Comparison of ENCODE assay signal across 17 mouse cellular contexts in the genomic region with DNA sequence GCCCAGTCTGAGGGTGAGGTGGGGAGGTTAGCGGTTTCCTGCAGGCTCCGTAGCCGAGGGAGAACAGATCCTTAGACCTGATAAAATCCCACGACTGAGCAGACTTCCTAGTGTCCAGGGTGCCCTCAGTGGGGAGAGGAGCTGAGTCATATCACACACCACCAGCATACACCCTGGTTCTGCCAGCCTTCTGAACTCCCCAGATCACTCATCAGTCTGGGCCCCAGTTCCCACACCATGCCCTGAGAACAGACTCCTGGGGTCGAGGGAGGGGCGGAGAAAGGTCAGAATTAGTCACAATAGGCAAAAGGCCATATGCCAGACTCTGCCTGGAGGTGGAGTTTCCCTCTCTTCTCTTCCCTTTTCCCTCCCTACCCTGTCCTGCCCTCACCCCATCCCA. TPM values are rescaled to one million over a fixed set of nuclear protein-coding genes. Genes with fewer than 3 reads are reported as not detected.
A peak's percentile ranks its signal among the peaks of the same experiment; 100 is the strongest.
DNase-seq lines count a peak whose midpoint lies in the region; ATAC-seq lines count a peak whose summit lies in the region.
"Had no signal": no experiment of that assay in that cellular context is flagged by ENCODE, and none has a peak within 500 bp of the region (broad histone marks: within the 10 kb centered on the region; RNA-seq: fewer than 3 reads in every experiment).

No protein-coding gene starts in this region.

- peak; percentile 51; the same call in 1 of the 2 replicates for ATAC-seq in hindbrain, embryonic 11.5 days (ENCODE audit: low FRiP score)
- ATAC-seq in hindbrain, embryonic 14.5 days (ENCODE audit: low FRiP score) = no peak
- peak; percentile 71 for ATAC-seq in common myeloid progenitor, adult 5-6 weeks (replicated peaks; ENCODE audit: low read depth, poor library complexity, severe bottlenecking)
- peak; percentile 27; the same call in 1 of the 2 replicates for ATAC-seq in stomach, embryonic 15.5 days (ENCODE audit: insufficient read depth, low FRiP score, low read depth)
- ATAC-seq: intestine, embryonic 15.5 days had no signal

- H3K27ac ChIP-seq in hindbrain, embryonic 11.5 days (ENCODE audit: low read depth, low read length) = no peak overlapping the region
- no peak overlapping the region for H3K27ac ChIP-seq in hindbrain, embryonic 14.5 days
- H3K27ac ChIP-seq in stomach, embryonic 15.5 days = no peak overlapping the region
- H3K27ac ChIP-seq: intestine, embryonic 15.5 days; kidney, postnatal 0 days; limb, embryonic 15.5 days had no signal

- H3K4me1 ChIP-seq in hindbrain, embryonic 11.5 days (replicated peaks; ENCODE audit: control insufficient read depth, insufficient read depth, low read length) = peaks cover 8% of the 10 kb centered on the region
- H3K4me1 ChIP-seq in hindbrain, embryonic 14.5 days (replicated peaks; ENCODE audit: control insufficient read depth, insufficient read depth, low read length) = peaks cover 10% of the 10 kb centered on the region; the same call in 1 of the 2 replicates
- H3K4me1 ChIP-seq in stomach, embryonic 15.5 days = peaks cover 8% of the 10 kb centered on the region

- no peaks in the 10 kb centered on the region for H3K9me3 ChIP-seq in hindbrain, embryonic 11.5 days (ENCODE audit: control insufficient read depth, low read length)
- no peaks in the 10 kb centered on the region for H3K9me3 ChIP-seq in hindbrain, embryonic 14.5 days (ENCODE audit: control insufficient read depth, low read length)
- H3K9me3 ChIP-seq in stomach, embryonic 15.5 days = no peaks in the 10 kb centered on the region
- H3K9me3 ChIP-seq: intestine, embryonic 15.5 days; limb, embryonic 15.5 days had no signal

- H3K9ac ChIP-seq in hindbrain, embryonic 11.5 days (ENCODE audit: low read depth, low read length) = no peak overlapping the region
- no peak overlapping the region for H3K9ac ChIP-seq in hindbrain, embryonic 14.5 days
- no peak overlapping the region for H3K9ac ChIP-seq in stomach, embryonic 15.5 days
- H3K9ac ChIP-seq: intestine, embryonic 15.5 days; limb, embryonic 15.5 days; lung, embryonic 14.5 days had no signal

- H3K27me3 ChIP-seq in hindbrain, embryonic 11.5 days (ENCODE audit: control insufficient read depth, insufficient read depth, low read length) = peaks cover 23% of the 10 kb centered on the region
- H3K27me3 ChIP-seq in hindbrain, embryonic 14.5 days (ENCODE audit: control insufficient read depth, insufficient read depth, low read length) = peaks cover 28% of the 10 kb centered on the region
- H3K27me3 ChIP-seq in stomach, embryonic 15.5 days (replicated peaks) = peaks cover 31% of the 10 kb centered on the region

- WGBS in hindbrain, embryonic 11.5 days = 42% methylated on average over 6 of the region's 6 CpGs
- WGBS in hindbrain, embryonic 14.5 days = 34% methylated on average over 6 of the region's 6 CpGs
- WGBS in stomach, embryonic 15.5 days = 32% methylated on average over 6 of the region's 6 CpGs

- DNase-seq in hindbrain, embryonic 11.5 days (ENCODE audit: low spot score) = no peak
- DNase-seq in hindbrain, embryonic 14.5 days (ENCODE audit: low spot score) = no peak
- peak; percentile 63 for DNase-seq in CD4-positive, CD25-positive, alpha-beta regulatory T cell, adult 2 months (ENCODE audit: low read depth, low spot score)
- DNase-seq in lung, postnatal 36 days = no peak
- no peak for DNase-seq in thymus, postnatal 14 days
- DNase-seq: adrenal gland, postnatal 36 days; lung, embryonic 14.5 days; right cerebral cortex, postnatal 4 days had no signal

- H3K4me2 ChIP-seq in hindbrain, embryonic 11.5 days (replicated peaks; ENCODE audit: low read depth, low read length) = no peak overlapping the region
- no peak overlapping the region for H3K4me2 ChIP-seq in hindbrain, embryonic 14.5 days (replicated peaks)
- no peak overlapping the region for H3K4me2 ChIP-seq in stomach, embryonic 15.5 days
- H3K4me2 ChIP-seq: intestine, embryonic 15.5 days; limb, embryonic 15.5 days; lung, embryonic 14.5 days had no signal

- H3K4me3 ChIP-seq in hindbrain, embryonic 11.5 days (ENCODE audit: low read depth, low read length) = no peak overlapping the region
- H3K4me3 ChIP-seq in hindbrain, embryonic 14.5 days (replicated peaks; ENCODE audit: low read length) = no peak overlapping the region
- no peak overlapping the region for H3K4me3 ChIP-seq in stomach, embryonic 15.5 days (replicated peaks)
- H3K4me3 ChIP-seq: erythroblast, embryonic 14.5 days; intestine, embryonic 15.5 days; limb, embryonic 15.5 days had no signal

- H3K36me3 ChIP-seq in hindbrain, embryonic 11.5 days (ENCODE audit: control insufficient read depth, insufficient read depth, low read length) = no peaks in the 10 kb centered on the region
- H3K36me3 ChIP-seq in hindbrain, embryonic 14.5 days (replicated peaks; ENCODE audit: control insufficient read depth, insufficient read depth) = no peaks in the 10 kb centered on the region
- no peaks in the 10 kb centered on the region for H3K36me3 ChIP-seq in stomach, embryonic 15.5 days
- H3K36me3 ChIP-seq: intestine, embryonic 15.5 days; limb, embryonic 15.5 days had no signal

RNA-seq across cellular contexts. Expression of gene Gpr25, which starts 5.5 kb away (rescaled TPM):
- polyA plus RNA-seq in hindbrain, embryonic 11.5 days (2014; fragmentation: Nextera tagmentation; extraction: Ambion mirVana) = not detected in 2 replicates
- 1.2 and 2.3 TPM in 2 replicates for polyA plus RNA-seq in hindbrain, embryonic 14.5 days (2014; fragmentation: Nextera tagmentation; extraction: Ambion mirVana)
- total RNA-seq in common myeloid progenitor, adult 5-6 weeks (2017) = not detected in 2 replicates
- not detected in 2 replicates for polyA plus RNA-seq in stomach, embryonic 15.5 days (2015; fragmentation: Nextera tagmentation; extraction: Ambion mirVana)
- total RNA-seq: adrenal gland, postnatal 36 days; gastrocnemius, postnatal 4 days had no signal
- polyA plus RNA-seq: erythroblast, embryonic 14.5 days; heart, postnatal 0 days; intestine, embryonic 15.5 days; kidney, postnatal 0 days; limb, embryonic 15.5 days; lung, embryonic 14.5 days; neural tube, embryonic 11.5 days had no signal

RNA-seq across cellular contexts. Expression of gene Inava, which starts 21.1 kb away (rescaled TPM):
- polyA plus RNA-seq in hindbrain, embryonic 11.5 days (2014; fragmentation: Nextera tagmentation; extraction: Ambion mirVana) = 13.9 and 14.3 TPM in 2 replicates
- polyA plus RNA-seq in hindbrain, embryonic 14.5 days (2014; fragmentation: Nextera tagmentation; extraction: Ambion mirVana) = 2.6 and 2.8 TPM in 2 replicates
- total RNA-seq in common myeloid progenitor, adult 5-6 weeks (2017) = not detected in 2 replicates
- 30.8 and 33.1 TPM in 2 replicates for polyA plus RNA-seq in stomach, embryonic 15.5 days (2015; fragmentation: Nextera tagmentation; extraction: Ambion mirVana)
- total RNA-seq: adrenal gland, postnatal 36 days had no signal
- polyA plus RNA-seq: erythroblast, embryonic 14.5 days; heart, postnatal 0 days had no signal

RNA-seq across cellular contexts. Expression of gene Mroh3, which starts 42.5 kb away (rescaled TPM):
- polyA plus RNA-seq in hindbrain, embryonic 11.5 days (2014; fragmentation: Nextera tagmentation; extraction: Ambion mirVana) = 0.25 and 0.32 TPM in 2 replicates
- polyA plus RNA-seq in hindbrain, embryonic 14.5 days (2014; fragmentation: Nextera tagmentation; extraction: Ambion mirVana) = not detected in 2 replicates
- not detected in 2 replicates for total RNA-seq in common myeloid progenitor, adult 5-6 weeks (2017)
- 0.66 and 0.73 TPM in 2 replicates for polyA plus RNA-seq in stomach, embryonic 15.5 days (2015; fragmentation: Nextera tagmentation; extraction: Ambion mirVana)
- total RNA-seq: adrenal gland, postnatal 36 days; gastrocnemius, postnatal 4 days had no signal
- polyA plus RNA-seq: erythroblast, embryonic 14.5 days; heart, postnatal 0 days; kidney, postnatal 0 days; limb, embryonic 15.5 days; lung, embryonic 14.5 days; neural tube, embryonic 11.5 days had no signal
